10 mouse cellular contexts compared by ENCODE assay signal in the genomic region with DNA sequence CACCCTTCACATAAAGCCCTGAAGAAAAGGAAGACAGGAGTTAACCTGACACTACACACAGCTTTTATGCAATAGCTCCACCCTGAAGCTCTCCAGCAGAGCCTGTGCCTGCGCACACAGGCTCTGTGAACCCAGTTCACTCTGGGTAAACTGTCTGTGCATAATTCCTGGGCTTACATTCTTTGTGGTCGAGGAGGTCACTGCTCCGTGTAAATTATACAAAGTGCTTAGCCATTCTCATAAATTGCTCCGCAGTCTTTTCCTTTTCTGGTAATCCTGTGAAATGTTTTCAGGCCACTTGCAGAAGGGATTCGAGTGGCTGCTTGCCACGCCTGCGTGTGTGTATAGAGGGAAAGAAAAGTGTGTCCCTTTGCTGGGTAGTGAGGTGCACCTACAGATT.
DNase-seq lines count a peak whose midpoint lies in the region; ATAC-seq and TF ChIP-seq lines count a peak whose summit lies in the region.
"Had no signal": no experiment of that assay in that cellular context is flagged by ENCODE, and none has a peak within 500 bp of the region (broad histone marks: within the 10 kb centered on the region; RNA-seq: fewer than 3 reads in every experiment).

No protein-coding gene starts in this region.

- no peak overlapping the region for H3K9ac ChIP-seq in neural tube, embryonic 11.5 days (ENCODE audit: low read length)
- no peak overlapping the region for H3K9ac ChIP-seq in hindbrain, embryonic 15.5 days
- no peak overlapping the region for H3K9ac ChIP-seq in stomach, postnatal 0 days (ENCODE audit: low read length)
- H3K9ac ChIP-seq in heart, embryonic 11.5 days (ENCODE audit: low read depth, low read length): no peak overlapping the region

- no peak overlapping the region for H3K4me2 ChIP-seq in neural tube, embryonic 11.5 days (ENCODE audit: low read depth)
- no peak overlapping the region for H3K4me2 ChIP-seq in hindbrain, embryonic 15.5 days
- no peak overlapping the region for H3K4me2 ChIP-seq in stomach, postnatal 0 days (replicated peaks; ENCODE audit: low read depth)
- H3K4me2 ChIP-seq in heart, embryonic 11.5 days: no peak overlapping the region

- no peaks in the 10 kb centered on the region for H3K9me3 ChIP-seq in neural tube, embryonic 11.5 days (ENCODE audit: control insufficient read depth, low read length)
- H3K9me3 ChIP-seq in hindbrain, embryonic 15.5 days: no peaks in the 10 kb centered on the region
- no peaks in the 10 kb centered on the region for H3K9me3 ChIP-seq in stomach, postnatal 0 days (ENCODE audit: control insufficient read depth, low read length)
- H3K9me3 ChIP-seq in heart, embryonic 11.5 days (replicated peaks; ENCODE audit: control insufficient read depth, low read length): no peaks in the 10 kb centered on the region

- H3K36me3 ChIP-seq in neural tube, embryonic 11.5 days (ENCODE audit: control insufficient read depth, insufficient read depth, low read length): no peaks in the 10 kb centered on the region
- no peaks in the 10 kb centered on the region for H3K36me3 ChIP-seq in hindbrain, embryonic 15.5 days
- H3K36me3 ChIP-seq in stomach, postnatal 0 days (ENCODE audit: control insufficient read depth, insufficient read depth, low read length): no peaks in the 10 kb centered on the region
- H3K36me3 ChIP-seq in heart, embryonic 11.5 days (ENCODE audit: control insufficient read depth, insufficient read depth, low read length): no peaks in the 10 kb centered on the region

- no peaks in the 10 kb centered on the region for H3K27me3 ChIP-seq in neural tube, embryonic 11.5 days (ENCODE audit: control insufficient read depth, insufficient read depth, low read length)
- no peaks in the 10 kb centered on the region for H3K27me3 ChIP-seq in hindbrain, embryonic 15.5 days
- H3K27me3 ChIP-seq in stomach, postnatal 0 days (ENCODE audit: control insufficient read depth, insufficient read depth, low read length): no peaks in the 10 kb centered on the region
- H3K27me3 ChIP-seq in heart, embryonic 11.5 days (ENCODE audit: control insufficient read depth, insufficient read depth, low read length): no peaks in the 10 kb centered on the region

- TF ChIP-seq EP300 in stomach, postnatal 0 days (optimal IDR thresholded peaks at IDR 0.05): no peak

- H3K4me3 ChIP-seq in neural tube, embryonic 11.5 days (ENCODE audit: low read depth, low read length): no peak overlapping the region
- H3K4me3 ChIP-seq in hindbrain, embryonic 15.5 days: no peak overlapping the region
- H3K4me3 ChIP-seq in stomach, postnatal 0 days (ENCODE audit: low read depth, low read length): no peak overlapping the region
- H3K4me3 ChIP-seq in heart, embryonic 11.5 days (ENCODE audit: low read depth, low read length): no peak overlapping the region

- ATAC-seq in neural tube, embryonic 11.5 days (ENCODE audit: insufficient read depth, low FRiP score, low TSS enrichment): no peak
- no peak for ATAC-seq in hindbrain, embryonic 15.5 days (ENCODE audit: low FRiP score, low read depth)
- ATAC-seq in stomach, postnatal 0 days (ENCODE audit: low FRiP score, low TSS enrichment): peak; percentile 82
- ATAC-seq in heart, embryonic 11.5 days (replicated peaks; ENCODE audit: insufficient number of reproducible peaks, low FRiP score, low TSS enrichment): no peak

- no peak overlapping the region for H3K27ac ChIP-seq in neural tube, embryonic 11.5 days (ENCODE audit: low read depth, low read length)
- H3K27ac ChIP-seq in hindbrain, embryonic 15.5 days (replicated peaks): peak overlapping the region; percentile 31; the same call in 1 of the 2 replicates
- peak overlapping the region; percentile 89 for H3K27ac ChIP-seq in stomach, postnatal 0 days (replicated peaks)
- no peak overlapping the region for H3K27ac ChIP-seq in heart, embryonic 11.5 days (ENCODE audit: low read depth, low read length)

- WGBS in neural tube, embryonic 11.5 days: 51% methylated on average over 7 of the region's 7 CpGs
- 28% methylated on average over 7 of the region's 7 CpGs for WGBS in hindbrain, embryonic 15.5 days
- 17% methylated on average over 7 of the region's 7 CpGs for WGBS in stomach, postnatal 0 days
- 71% methylated on average over 7 of the region's 7 CpGs for WGBS in heart, embryonic 11.5 days (ENCODE audit: insufficient replicate concordance)

- peak; percentile 18 for DNase-seq in neural tube, embryonic 11.5 days (ENCODE audit: low spot score)
- no peak for DNase-seq in neural tube, embryonic 10.5 days (ENCODE audit: extremely low spot score, low spot score)
- DNase-seq in kidney, postnatal 4 days: peak; percentile 56 to 65
- DNase-seq in stomach, postnatal 0 days (ENCODE audit: low spot score): no peak
- DNase-seq in gastrocnemius, adult 8-10 months (ENCODE audit: low spot score in 2 of 2): no peak
- no peak for DNase-seq in embryo, embryonic 11 days
- DNase-seq: adrenal gland, postnatal 10 days; layer of hippocampus, adult 9-11 months had no signal

- H3K4me1 ChIP-seq in neural tube, embryonic 11.5 days (ENCODE audit: control insufficient read depth, insufficient read depth, low read length): peaks cover 13% of the 10 kb centered on the region; the same call in 1 of the 2 replicates
- H3K4me1 ChIP-seq in hindbrain, embryonic 15.5 days (replicated peaks): peaks cover 15% of the 10 kb centered on the region
- H3K4me1 ChIP-seq in stomach, postnatal 0 days (replicated peaks; ENCODE audit: control insufficient read depth, insufficient read depth): peaks cover 3% of the 10 kb centered on the region; the same call in 1 of the 2 replicates
- no peaks in the 10 kb centered on the region; the same call in 1 of the 2 replicates for H3K4me1 ChIP-seq in heart, embryonic 11.5 days (ENCODE audit: control insufficient read depth, insufficient read depth, low read length)

- TF ChIP-seq CTCF in stomach, postnatal 0 days (IDR thresholded peaks at IDR 0.05; ENCODE audit: low read depth): no peak

Comparison
In these comparisons a context has a peak if more than half of its experiments do, and no peak if none do; other contexts are left out.
1. DNase-seq: peak in neural tube, embryonic 11.5 days (single experiment) and kidney, postnatal 4 days (2 of 2); none in neural tube, embryonic 10.5 days (single experiment), stomach, postnatal 0 days (single experiment), gastrocnemius, adult 8-10 months (0 of 2) and embryo, embryonic 11 days (single experiment).
2. H3K27ac ChIP-seq: peak in hindbrain, embryonic 15.5 days (single experiment) and stomach, postnatal 0 days (single experiment); none in neural tube, embryonic 11.5 days (single experiment) and heart, embryonic 11.5 days (single experiment).